Mouse (Mus musculus) v-Abl transformed pro-B cells (cell line): ENCODE data around the gene Fbxl5.

ENCODE experiments used
- in situ Hi-C, 2 experiments: fragments of 400-800 bp; cut with MboI; formaldehyde crosslinking; loops; one replicate each; pipeline ENCODE4 v1.15.1; 2025; ENCODE audit not compliant: unreplicated experiment in 2 of 2

Fbxl5 gene

DNA sequence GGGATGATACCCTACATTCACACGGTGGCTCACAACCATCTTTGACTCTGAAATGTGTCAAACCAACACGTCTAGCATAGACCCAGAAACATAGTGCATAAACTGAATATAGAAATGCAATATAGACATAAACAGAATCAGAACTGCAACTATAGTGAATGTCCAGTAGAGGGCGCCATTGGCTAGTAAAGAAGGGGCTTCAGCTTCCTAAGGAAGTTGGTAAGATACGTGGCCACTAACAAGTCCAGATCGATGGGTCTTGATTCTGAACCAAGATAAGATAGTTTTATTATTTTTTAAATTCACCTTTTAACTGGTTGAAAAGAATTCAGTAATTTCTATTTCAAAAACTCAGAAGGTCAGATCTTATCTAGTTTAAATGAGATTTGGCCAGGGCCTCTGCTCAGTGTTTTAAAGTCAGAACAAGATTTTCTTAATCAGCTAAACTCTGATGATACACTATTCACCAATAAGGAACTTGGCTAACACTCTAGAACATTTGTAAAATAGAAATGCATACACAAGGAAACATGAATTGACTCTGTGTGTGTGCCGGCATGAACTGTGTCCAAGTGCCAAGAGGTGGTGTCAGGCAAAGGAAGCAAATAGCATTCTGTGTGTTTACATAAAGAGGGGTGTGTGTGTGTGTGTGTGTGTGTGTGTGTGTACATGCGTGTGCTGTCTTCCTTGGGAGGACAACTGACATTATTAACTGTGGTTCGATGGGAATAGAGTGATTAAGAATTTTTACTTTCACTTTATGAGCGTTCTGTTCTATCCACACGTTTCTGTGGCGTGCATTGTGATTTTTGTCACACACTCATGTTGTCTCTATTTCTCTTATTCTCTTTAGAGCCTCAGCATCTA lies 19.9 kb upstream of the Fbxl5 start:
- in situ Hi-C loops: loop anchor here (10.0 kb wide), 2 partner anchors 53 to 153 kb away; no protein-coding TSS in a partner anchor

- in situ Hi-C loops: no loop called here
These were observed 15.9 kb upstream of the Fbxl5 start for GRCm38 (mm10) chr5:43837372-43837771.

DNA sequence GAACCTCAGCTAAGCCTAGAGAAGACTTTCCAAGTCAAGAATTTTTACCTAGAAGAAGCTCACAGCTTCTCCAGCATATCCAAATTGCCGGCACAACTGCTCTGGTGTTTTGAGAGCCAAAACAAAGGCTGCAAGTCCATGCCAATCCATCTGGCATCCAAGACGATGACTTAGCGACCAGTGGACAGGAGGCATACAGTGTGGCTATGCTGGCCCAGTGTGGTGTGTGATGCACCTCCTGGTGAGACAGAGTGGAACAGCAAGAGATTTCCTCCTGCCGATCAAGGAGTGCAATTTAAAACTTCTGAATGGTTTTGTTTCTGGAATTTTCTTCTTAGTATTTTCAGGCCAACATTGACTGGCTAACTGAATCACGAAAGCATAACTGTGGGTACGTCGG lies 15.2 kb upstream of the Fbxl5 start:
- in situ Hi-C loops: no loop called here

DNA sequence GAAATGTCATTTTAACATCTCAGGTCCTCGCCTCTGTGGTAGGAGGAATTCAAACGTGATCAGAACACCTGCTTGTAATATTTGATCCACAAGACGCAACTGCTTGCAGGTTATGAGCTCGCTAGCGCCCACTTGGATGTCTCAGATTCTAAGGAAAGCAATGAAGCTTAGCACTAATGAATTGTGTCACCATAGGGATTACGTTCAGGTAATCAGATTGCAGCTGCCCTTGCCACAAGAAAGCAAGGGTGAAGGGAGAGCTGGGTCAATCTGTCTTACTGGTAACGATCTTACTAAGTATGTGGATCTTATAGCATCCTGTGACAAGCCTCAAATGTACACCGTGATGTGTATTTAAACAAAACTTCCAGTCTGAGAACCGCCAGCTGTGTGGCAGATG lies 5.9 kb upstream of the Fbxl5 start:
- in situ Hi-C loops: loop anchor here (10.0 kb wide), 5 partner anchors 53 to 403 kb away; partner anchors contain the start of gene Tapt1 (in 1 of the 2)

DNA sequence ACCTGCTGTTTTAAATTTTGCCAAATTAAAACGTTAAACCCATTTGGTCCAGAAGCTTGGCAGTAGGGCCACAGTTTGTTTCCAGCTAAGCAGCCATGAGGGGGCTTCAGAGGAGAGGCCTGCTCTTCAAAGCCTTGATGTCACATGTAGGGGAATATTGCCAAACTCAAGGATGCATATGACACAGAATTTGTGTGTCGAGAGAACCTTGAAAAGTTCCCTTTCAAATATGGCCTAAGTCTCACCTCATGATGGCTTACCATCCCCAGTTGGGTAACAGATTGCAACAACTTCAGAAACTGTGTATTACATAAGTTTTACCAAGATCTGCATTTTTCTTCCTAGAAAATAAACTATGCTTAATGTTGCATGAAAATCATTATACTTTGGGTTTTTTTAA lies 5.4 kb upstream of the Fbxl5 start:
- in situ Hi-C loops: loop anchor here (10.0 kb wide), 5 partner anchors 52 to 402 kb away; partner anchors contain the start of gene Tapt1 (in 1 of the 2)

DNA sequence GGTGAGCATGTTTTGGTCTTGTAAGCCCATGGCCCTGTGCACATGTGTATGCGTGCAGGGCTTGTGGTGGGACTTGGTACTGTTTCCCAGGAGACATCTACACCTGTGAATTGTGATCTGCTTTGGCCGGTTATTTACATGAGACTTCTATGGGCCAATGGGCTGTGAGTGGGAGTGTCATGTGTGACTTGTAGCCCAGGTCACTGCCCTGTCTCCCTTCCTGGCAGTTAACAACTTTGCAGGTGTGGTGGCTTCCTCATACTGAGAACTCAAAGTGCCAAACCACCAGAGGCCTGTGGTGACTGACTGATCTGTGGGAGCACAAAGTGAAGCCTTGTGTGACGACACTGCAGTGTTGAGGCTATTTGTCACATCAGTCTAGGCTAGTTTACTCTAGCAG lies 3.1 kb upstream of the Fbxl5 start:
- in situ Hi-C loops: loop anchor here (10.0 kb wide), 5 partner anchors 50 to 400 kb away; partner anchors contain the start of gene Tapt1 (in 1 of the 2)

- in situ Hi-C loops: loop anchor here (10.0 kb wide), 5 partner anchors 48 to 402 kb away; partner anchors contain the start of gene Tapt1 (in 1 of the 2)
These were observed 1.4 kb upstream of the Fbxl5 start for GRCm38 (mm10) chr5:43822824-43823223.

DNA sequence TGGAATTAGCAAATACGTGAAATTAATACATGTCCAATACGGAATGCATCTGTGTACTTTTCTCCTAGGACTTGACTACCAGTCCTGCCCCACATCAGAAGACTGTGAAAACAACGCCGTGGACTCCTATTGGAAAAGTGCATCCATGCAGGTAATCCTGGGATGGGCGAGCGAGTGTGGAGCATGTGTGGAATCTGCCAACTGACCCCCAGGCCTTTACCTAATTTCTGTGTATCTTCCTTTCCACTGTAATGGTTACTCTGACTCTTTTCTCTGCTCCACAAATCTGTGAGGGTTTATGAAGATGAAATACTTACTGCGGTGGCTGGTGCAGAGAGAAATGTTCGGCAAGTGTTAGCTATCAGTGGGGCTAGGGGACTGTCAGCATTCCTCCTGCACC lies 761 bp upstream of the Fbxl5 start:
- in situ Hi-C loops: loop anchor here (10.0 kb wide), 5 partner anchors 47 to 403 kb away; partner anchors contain the start of gene Tapt1 (in 1 of the 2)

DNA sequence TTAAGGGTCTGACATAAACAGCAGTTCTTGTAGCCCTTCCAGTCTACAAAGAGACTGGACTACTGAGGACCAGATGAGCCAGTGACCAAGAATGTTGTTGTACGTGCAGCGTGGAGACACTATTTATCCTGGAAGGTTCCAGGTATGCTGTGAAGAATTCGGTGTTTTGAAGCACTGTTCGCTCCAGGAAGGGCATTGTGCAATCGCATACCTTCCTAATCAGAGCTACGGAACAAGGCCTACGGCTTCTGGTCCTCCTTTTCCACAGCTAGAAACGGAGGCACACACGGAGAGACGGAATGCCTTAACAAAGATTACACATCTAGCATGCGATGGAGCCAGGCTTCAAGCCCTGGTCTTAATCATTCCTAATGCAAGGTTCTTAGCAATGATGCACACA lies 653 bp downstream of the Fbxl5 start:
- in situ Hi-C loops: loop anchor here (10.0 kb wide), 5 partner anchors 46 to 404 kb away; partner anchors contain the start of gene Tapt1 (in 1 of the 2)

GRCm38 (mm10) chr5:43818695-43819094 lies 2.7 kb downstream of the Fbxl5 start, which contains the start of gene Bst1:
TSS of gene Bst1 (plus strand) at chr5:43818885.
- in situ Hi-C loops: no loop called here

DNA sequence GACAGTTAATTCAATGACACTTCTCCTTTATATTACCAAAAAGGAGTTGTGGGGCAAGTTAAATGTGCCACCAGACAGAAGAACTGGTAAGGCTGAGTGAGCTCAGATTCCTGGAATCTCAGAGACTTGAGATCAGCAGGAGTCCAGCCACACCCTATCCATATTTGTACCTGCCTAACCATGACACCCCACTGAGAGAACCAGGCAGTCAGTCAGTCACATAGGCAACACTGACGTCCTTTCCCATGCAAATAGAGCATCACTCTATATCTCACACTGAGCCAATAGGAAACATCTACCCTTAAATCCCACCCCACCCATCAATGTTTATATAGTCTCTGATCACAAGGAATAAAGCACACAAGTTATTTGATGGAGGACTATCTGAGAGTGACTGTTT lies 5.7 kb downstream of the Fbxl5 start:
- in situ Hi-C loops: no loop called here

GRCm38 (mm10) chr5:43814536-43814935 lies 6.9 kb downstream of the Fbxl5 start:
- in situ Hi-C loops: no loop called here

GRCm38 (mm10) chr5:43810427-43811062 lies 10.9 kb downstream of the Fbxl5 start:
- in situ Hi-C loops: no loop called here

DNA sequence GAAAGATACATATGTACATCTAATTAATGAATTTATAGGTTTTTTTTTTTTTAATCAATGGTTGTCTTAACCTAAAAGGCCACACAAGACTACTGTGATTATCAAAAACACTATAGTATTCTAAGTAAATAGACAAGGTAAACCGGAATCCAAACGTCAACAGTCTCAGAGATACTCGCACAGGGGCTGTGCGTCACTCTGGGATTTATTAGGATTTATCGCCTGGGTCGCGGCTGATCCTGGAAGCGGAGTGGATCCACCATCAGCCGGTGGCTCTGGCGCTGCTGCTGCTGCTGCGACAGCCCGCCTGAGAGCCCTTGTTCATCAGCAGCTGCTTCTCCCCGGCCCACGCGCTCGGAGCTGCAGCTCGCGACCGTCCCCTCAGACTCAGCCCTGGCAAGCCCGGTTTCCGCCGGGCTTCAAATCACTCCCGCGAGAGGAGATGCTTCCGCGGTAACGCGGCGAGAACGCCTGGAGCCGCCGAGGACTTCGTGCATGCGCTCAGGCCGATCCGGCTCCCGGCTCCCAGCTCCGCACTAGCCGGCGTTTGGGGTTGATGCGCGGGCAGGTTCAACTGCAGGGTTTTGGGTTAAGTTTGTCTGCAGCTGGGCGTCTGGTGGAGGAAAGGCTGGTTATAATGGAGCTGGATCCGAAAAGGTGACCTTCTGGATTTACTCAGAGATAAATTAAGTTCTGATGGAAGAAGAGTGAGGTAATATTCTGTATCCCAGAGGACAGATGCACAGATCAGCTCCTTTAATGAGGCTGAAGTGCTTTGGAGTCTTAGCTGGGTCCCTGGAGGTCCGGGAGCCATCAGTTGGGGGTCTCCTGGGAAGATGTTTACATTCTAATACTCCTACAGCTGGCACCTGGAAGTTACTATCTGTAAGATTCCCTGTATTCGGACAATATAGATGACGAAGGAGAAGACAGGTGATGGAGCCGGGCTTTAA lies 13.4 kb downstream of the Fbxl5 start:
- in situ Hi-C loops: no loop called here

- in situ Hi-C loops: no loop called here
These were observed 14.5 kb downstream of the Fbxl5 start for GRCm38 (mm10) chr5:43806914-43807313.

- in situ Hi-C loops: no loop called here
These were observed 15.1 kb downstream of the Fbxl5 start for GRCm38 (mm10) chr5:43806340-43806739.

DNA sequence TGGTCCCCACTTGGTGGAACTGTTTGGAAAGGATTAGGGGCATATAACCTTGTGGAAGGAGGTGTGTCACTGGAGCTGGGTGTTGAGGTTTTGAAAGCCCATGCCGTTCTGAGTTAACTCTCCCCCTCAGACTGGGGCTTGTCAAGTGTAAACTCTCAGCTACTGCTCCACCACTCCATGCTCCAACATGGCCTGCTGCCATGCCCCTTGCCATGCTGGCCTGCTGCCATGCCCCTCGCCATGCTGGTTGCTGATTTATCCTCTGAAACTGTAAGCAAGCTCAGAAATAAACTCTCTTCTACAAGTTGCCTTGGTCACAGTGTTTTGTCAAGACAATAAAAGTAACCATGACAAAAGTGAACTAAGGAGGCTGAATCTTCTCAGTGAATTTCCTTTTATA lies 16.0 kb downstream of the Fbxl5 start:
- in situ Hi-C loops: no loop called here

DNA sequence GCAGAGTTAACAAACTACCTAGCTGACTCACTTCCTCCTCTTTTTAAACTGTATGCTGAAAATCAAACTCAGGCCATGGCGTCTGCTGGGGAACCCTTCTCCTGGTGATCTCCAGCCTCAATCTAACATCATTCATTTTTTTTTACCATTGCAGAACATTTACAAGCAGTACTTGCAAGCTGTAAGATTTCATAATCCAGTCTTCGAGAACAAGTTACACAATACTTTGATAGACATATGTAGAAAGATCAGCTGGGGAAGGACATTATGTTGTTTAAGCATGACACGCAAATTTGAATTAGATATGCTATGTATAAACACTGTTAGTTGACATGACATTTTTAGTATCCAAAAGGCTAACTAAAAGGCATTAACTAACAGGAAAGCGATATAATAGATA lies 19.6 kb downstream of the Fbxl5 start:
- in situ Hi-C loops: no loop called here

DNA sequence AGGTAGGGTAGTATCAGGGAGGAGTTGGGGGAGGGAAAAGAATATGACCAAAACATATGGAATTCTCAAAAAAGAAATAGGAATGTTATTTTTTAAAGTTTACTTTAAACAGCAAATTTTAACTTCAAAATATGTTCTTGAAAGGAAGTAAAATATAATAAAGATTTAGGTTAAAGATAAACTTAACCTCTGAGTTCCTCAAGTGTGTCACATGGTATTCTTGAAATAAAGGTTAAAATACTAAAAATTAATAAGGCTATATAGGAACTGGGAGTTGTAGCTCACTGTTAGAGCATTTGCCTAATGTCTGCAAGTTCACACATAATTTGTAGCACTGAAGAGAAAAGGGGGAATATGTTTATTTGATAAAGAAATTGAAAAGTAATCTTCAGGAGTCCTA lies 20.2 kb downstream of the Fbxl5 start:
- in situ Hi-C loops: no loop called here

DNA sequence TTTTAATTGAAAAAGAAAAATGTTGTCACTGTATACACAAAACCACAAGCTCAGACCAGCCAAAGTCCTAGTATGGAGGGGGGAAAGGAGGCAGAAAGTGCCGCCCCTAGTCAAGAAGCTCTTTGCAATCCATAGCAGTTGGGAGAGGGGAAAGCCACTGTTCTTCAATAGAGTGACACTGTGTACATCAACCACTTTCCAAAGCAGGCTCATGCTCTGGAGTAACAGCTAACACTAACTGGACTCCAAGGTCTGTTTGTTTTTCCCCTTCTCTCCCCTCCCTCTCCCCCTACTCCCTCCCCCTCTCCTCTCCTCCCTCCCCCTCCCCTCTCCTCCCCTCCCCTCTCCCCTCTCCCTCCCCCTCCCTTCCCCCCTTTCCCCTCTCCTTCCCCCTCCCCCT lies 20.7 kb downstream of the Fbxl5 start:
- in situ Hi-C loops: no loop called here
